Mouse (Mus musculus): ENCODE data around the gene Filip1.

Gene Filip1

GRCm38 (mm10) chr9:79983244-79983643, 29.4 kb downstream of the Filip1 start:
- no peak for DNase-seq (ENCODE audit: extremely low spot score, low spot score)

- no peak for DNase-seq (ENCODE audit: extremely low spot score, low spot score)
Measured at GRCm38 (mm10) chr9:79979274-79979673, 33.4 kb downstream of the Filip1 start.

GRCm38 (mm10) chr9:79978228-79979024, 34.2 kb downstream of the Filip1 start:
- DNase-seq (ENCODE audit: extremely low spot score, low spot score): no peak

- DNase-seq (ENCODE audit: extremely low spot score, low spot score): peak; percentile 37
Measured at GRCm38 (mm10) chr9:79977549-79977971, 35.1 kb downstream of the Filip1 start.

- no peak for DNase-seq (ENCODE audit: extremely low spot score, low spot score)
Measured at GRCm38 (mm10) chr9:79976789-79977188, 35.9 kb downstream of the Filip1 start.

GRCm38 (mm10) chr9:79975121-79975520, 37.5 kb downstream of the Filip1 start:
- no peak for DNase-seq (ENCODE audit: extremely low spot score, low spot score)

- no peak for DNase-seq (ENCODE audit: extremely low spot score, low spot score)
Measured at GRCm38 (mm10) chr9:79973582-79973981, 39.1 kb downstream of the Filip1 start.

- DNase-seq (ENCODE audit: extremely low spot score, low spot score): no peak
Measured at GRCm38 (mm10) chr9:79972705-79973104, 39.9 kb downstream of the Filip1 start.

GRCm38 (mm10) chr9:79971619-79972018, 41.0 kb downstream of the Filip1 start:
- no peak for DNase-seq (ENCODE audit: extremely low spot score, low spot score)

- DNase-seq (ENCODE audit: extremely low spot score, low spot score): no peak
Measured at GRCm38 (mm10) chr9:79970659-79971118, 42.0 kb downstream of the Filip1 start.

- DNase-seq (ENCODE audit: extremely low spot score, low spot score): no peak
Measured at GRCm38 (mm10) chr9:79969544-79969943, 43.1 kb downstream of the Filip1 start.

- DNase-seq (ENCODE audit: extremely low spot score, low spot score): no peak
Measured at GRCm38 (mm10) chr9:79966711-79967487, 45.8 kb downstream of the Filip1 start.

- DNase-seq (ENCODE audit: extremely low spot score, low spot score): no peak
Measured at GRCm38 (mm10) chr9:79965600-79966392, 46.9 kb downstream of the Filip1 start.

GRCm38 (mm10) chr9:79965003-79965402, 47.6 kb downstream of the Filip1 start:
- no peak for DNase-seq (ENCODE audit: extremely low spot score, low spot score)

- DNase-seq (ENCODE audit: extremely low spot score, low spot score): no peak
Measured at GRCm38 (mm10) chr9:79961630-79962285, 50.9 kb downstream of the Filip1 start.

- DNase-seq (ENCODE audit: extremely low spot score, low spot score): no peak
Measured at GRCm38 (mm10) chr9:79960453-79960852, 52.2 kb downstream of the Filip1 start.

- no peak for DNase-seq (ENCODE audit: extremely low spot score, low spot score)
Measured at GRCm38 (mm10) chr9:79958395-79958794, 54.3 kb downstream of the Filip1 start.

- DNase-seq (ENCODE audit: extremely low spot score, low spot score): no peak
Measured at GRCm38 (mm10) chr9:79954944-79955343, 57.7 kb downstream of the Filip1 start.

GRCm38 (mm10) chr9:79951984-79952383, 60.7 kb downstream of the Filip1 start:
- no peak for DNase-seq (ENCODE audit: extremely low spot score, low spot score)

- no peak for DNase-seq (ENCODE audit: extremely low spot score, low spot score)
Measured at GRCm38 (mm10) chr9:79951339-79951738, 61.3 kb downstream of the Filip1 start.

- no peak for DNase-seq (ENCODE audit: extremely low spot score, low spot score)
Measured at GRCm38 (mm10) chr9:79950666-79951065, 62.0 kb downstream of the Filip1 start.
